Mouse (Mus musculus): ENCODE measurements around the gene Rnasel.

Rnasel gene

GRCm38 (mm10) chr1:153769998-153770775 lies 21.0 kb downstream of the Rnasel start:
- DNase-seq (ENCODE audit: low spot score) = no peak

GRCm38 (mm10) chr1:153770776-153771167 lies 21.5 kb downstream of the Rnasel start:
- no peak for DNase-seq (ENCODE audit: low spot score)

- no peak for DNase-seq (ENCODE audit: low spot score)
These were observed 25.9 kb downstream of the Rnasel start for GRCm38 (mm10) chr1:153775174-153775573.

- no peak for DNase-seq (ENCODE audit: low spot score)
These were observed 27.0 kb downstream of the Rnasel start for GRCm38 (mm10) chr1:153776257-153776656.

GRCm38 (mm10) chr1:153778205-153778604 lies 29.0 kb downstream of the Rnasel start:
- DNase-seq (ENCODE audit: low spot score) = no peak

GRCm38 (mm10) chr1:153783339-153783738 lies 34.1 kb downstream of the Rnasel start:
- DNase-seq (ENCODE audit: low spot score) = no peak

- DNase-seq (ENCODE audit: low spot score) = no peak
These were observed 36.4 kb downstream of the Rnasel start for GRCm38 (mm10) chr1:153785608-153786007.

GRCm38 (mm10) chr1:153790708-153791107 lies 41.5 kb downstream of the Rnasel start:
- no peak for DNase-seq (ENCODE audit: low spot score)

GRCm38 (mm10) chr1:153794241-153794640 lies 45.0 kb downstream of the Rnasel start:
- no peak for DNase-seq (ENCODE audit: low spot score)

GRCm38 (mm10) chr1:153802691-153803090 lies 53.5 kb downstream of the Rnasel start:
- DNase-seq (ENCODE audit: low spot score) = peak; percentile 3

- DNase-seq (ENCODE audit: low spot score) = no peak
These were observed 54.3 kb downstream of the Rnasel start for GRCm38 (mm10) chr1:153803530-153803929.

- peak; percentile 21 for DNase-seq (ENCODE audit: low spot score)
These were observed 58.3 kb downstream of the Rnasel start for GRCm38 (mm10) chr1:153807390-153807993.
